Mouse (Mus musculus): ENCODE results near the gene Vti1b.
A peak's percentile ranks its signal among the peaks of the same experiment; 100 is the strongest.
"Not testable (repeated sequence)": the region's sequence is repeated elsewhere in the genome, so short reads cannot be mapped to it uniquely, and the experiment has no call there.

The Vti1b gene

GRCm38 (mm10) chr12:79172019-79172941, at the start of gene Vti1b:
Gene Vti1b, minus strand, starts transcription at chr12:79172667.
- DNase-seq = peak; percentile 91

- DNase-seq = no peak
Observed at GRCm38 (mm10) chr12:79217511-79217910, 45.0 kb upstream of the Vti1b start.

- DNase-seq = no peak
Observed at GRCm38 (mm10) chr12:79211447-79211846, 39.0 kb upstream of the Vti1b start.

GRCm38 (mm10) chr12:79208703-79209464, 36.4 kb upstream of the Vti1b start, which contains the start of gene Rdh12:
Gene Rdh12, plus strand, starts transcription at chr12:79208914.
- DNase-seq = peak; percentile 62

GRCm38 (mm10) chr12:79201882-79202281, 29.4 kb upstream of the Vti1b start:
- DNase-seq = no peak

GRCm38 (mm10) chr12:79197105-79197504, 24.6 kb upstream of the Vti1b start:
- DNase-seq = no peak

GRCm38 (mm10) chr12:79193441-79193840, 21.0 kb upstream of the Vti1b start:
- DNase-seq = peak; percentile 65

- DNase-seq = no peak
Observed at GRCm38 (mm10) chr12:79192193-79192592, 19.7 kb upstream of the Vti1b start, which contains the start of gene Rdh11. Gene Rdh11, minus strand, starts transcription at chr12:79192293.

GRCm38 (mm10) chr12:79191701-79192100, 19.2 kb upstream of the Vti1b start:
- DNase-seq = peak; percentile 69

- DNase-seq = peak; percentile 76
Observed at GRCm38 (mm10) chr12:79190931-79191673, 18.6 kb upstream of the Vti1b start.

- DNase-seq = not testable (repeated sequence)
Observed at GRCm38 (mm10) chr12:79185160-79185559, 12.7 kb upstream of the Vti1b start.

GRCm38 (mm10) chr12:79175998-79176397, 3.5 kb upstream of the Vti1b start:
- no peak for DNase-seq

- DNase-seq = peak; percentile 41
Observed at GRCm38 (mm10) chr12:79173721-79174120, 1.3 kb upstream of the Vti1b start.

- DNase-seq = peak; percentile 42
Observed at GRCm38 (mm10) chr12:79171269-79171995, 1.0 kb downstream of the Vti1b start.

- DNase-seq = no peak
Observed at GRCm38 (mm10) chr12:79170421-79170820, 2.0 kb downstream of the Vti1b start.

- no peak for DNase-seq
Observed at GRCm38 (mm10) chr12:79169173-79169572, 3.3 kb downstream of the Vti1b start.

- DNase-seq = no peak
Observed at GRCm38 (mm10) chr12:79162876-79163275, 9.6 kb downstream of the Vti1b start.

GRCm38 (mm10) chr12:79149653-79150052, 22.8 kb downstream of the Vti1b start:
- no peak for DNase-seq

- DNase-seq = no peak
Observed at GRCm38 (mm10) chr12:79141384-79141783, 31.1 kb downstream of the Vti1b start.

GRCm38 (mm10) chr12:79140811-79141210, 31.7 kb downstream of the Vti1b start:
- no peak for DNase-seq

- DNase-seq = no peak
Observed at GRCm38 (mm10) chr12:79139417-79139816, 33.0 kb downstream of the Vti1b start.

- no peak for DNase-seq
Observed at GRCm38 (mm10) chr12:79138999-79139398, 33.5 kb downstream of the Vti1b start.
